Mouse (Mus musculus): ENCODE data around the gene Asic2. TPM values are rescaled to one million over a fixed set of nuclear protein-coding genes. Genes with fewer than 3 reads are reported as not detected.

Gene Asic2
- polyA plus RNA-seq, 1 experiment, result 0.75 TPM

DNA sequence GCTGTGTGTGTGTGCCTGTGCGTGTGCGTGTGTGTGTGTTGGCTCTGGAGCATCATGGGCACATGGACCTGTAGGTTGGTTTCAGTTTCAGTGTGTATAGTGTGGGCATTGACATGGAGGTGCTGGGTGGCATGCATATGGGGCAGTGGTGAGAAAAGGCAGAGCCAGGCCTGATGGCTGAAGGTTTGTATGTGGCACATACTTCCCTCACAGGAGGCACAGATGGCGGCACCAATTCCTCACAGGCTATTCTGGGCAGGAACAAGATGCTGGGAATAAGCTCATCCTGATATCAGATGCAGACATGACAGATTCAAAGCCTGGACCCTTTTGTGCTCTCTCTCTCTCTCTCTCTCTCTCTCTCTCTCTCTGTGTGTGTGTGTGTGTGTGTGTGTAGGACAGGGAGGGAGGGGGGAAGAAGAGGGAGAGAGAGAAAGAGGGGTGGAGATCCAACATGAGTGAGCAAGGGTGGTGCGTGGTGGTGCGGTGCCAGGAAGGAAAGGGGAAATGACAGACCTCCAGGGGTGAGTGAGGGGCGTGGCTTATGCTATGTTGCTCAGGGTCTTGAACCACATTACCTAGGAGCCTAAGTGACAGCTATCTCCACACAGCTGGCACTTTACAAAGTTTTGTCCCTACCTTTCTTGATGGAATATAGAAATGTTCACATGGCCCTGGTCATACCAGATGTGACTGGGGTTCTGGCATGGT is 1083.6 kb downstream of the Asic2 start:
- 91% methylated on average over 6 of the region's 6 CpGs for WGBS
- no peak for DNase-seq
- H3K27ac ChIP-seq (ENCODE audit: insufficient read depth, low read depth, low read length), result no peak overlapping the region
- H3K36me3 ChIP-seq (ENCODE audit: control insufficient read depth, insufficient read depth, low read length), result no peaks in the 10 kb centered on the region
- no peaks in the 10 kb centered on the region for H3K4me1 ChIP-seq (ENCODE audit: control insufficient read depth, insufficient read depth, low read length)
- H3K27me3 ChIP-seq (replicated peaks; ENCODE audit: control insufficient read depth, insufficient read depth, low read length), result no peaks in the 10 kb centered on the region
- TF ChIP-seq CTCF (conservative IDR thresholded peaks at IDR 0.05; ENCODE audit: insufficient read depth, insufficient read length, low read depth, low read length), result no peak
- TF ChIP-seq POLR2A (IDR thresholded peaks at IDR 0.05; ENCODE audit: low read depth, low read length), result no peak
- H3K4me3 ChIP-seq (ENCODE audit: insufficient read depth, low read depth, low read length), result no peak overlapping the region

- no peaks in the 10 kb centered on the region for H3K4me1 ChIP-seq (ENCODE audit: control insufficient read depth, insufficient read depth, low read length)
- WGBS, result 73% methylated on average over 7 of the region's 7 CpGs
- peak; percentile 7 for DNase-seq
- H3K4me3 ChIP-seq (ENCODE audit: insufficient read depth, low read depth, low read length), result no peak overlapping the region
- H3K27me3 ChIP-seq (replicated peaks; ENCODE audit: control insufficient read depth, insufficient read depth, low read length), result no peaks in the 10 kb centered on the region
- no peak for TF ChIP-seq CTCF (conservative IDR thresholded peaks at IDR 0.05; ENCODE audit: insufficient read depth, insufficient read length, low read depth, low read length)
- no peak for TF ChIP-seq POLR2A (IDR thresholded peaks at IDR 0.05; ENCODE audit: low read depth, low read length)
- no peaks in the 10 kb centered on the region for H3K36me3 ChIP-seq (ENCODE audit: control insufficient read depth, insufficient read depth, low read length)
- H3K27ac ChIP-seq (ENCODE audit: insufficient read depth, low read depth, low read length), result no peak overlapping the region
Observed at GRCm38 (mm10) chr11:80882229-80882810, 1085.9 kb downstream of the Asic2 start.

- no peak for DNase-seq
- 84% methylated on average over 2 of the region's 2 CpGs for WGBS
Observed at GRCm38 (mm10) chr11:80878026-80878425, 1090.2 kb downstream of the Asic2 start.

DNA sequence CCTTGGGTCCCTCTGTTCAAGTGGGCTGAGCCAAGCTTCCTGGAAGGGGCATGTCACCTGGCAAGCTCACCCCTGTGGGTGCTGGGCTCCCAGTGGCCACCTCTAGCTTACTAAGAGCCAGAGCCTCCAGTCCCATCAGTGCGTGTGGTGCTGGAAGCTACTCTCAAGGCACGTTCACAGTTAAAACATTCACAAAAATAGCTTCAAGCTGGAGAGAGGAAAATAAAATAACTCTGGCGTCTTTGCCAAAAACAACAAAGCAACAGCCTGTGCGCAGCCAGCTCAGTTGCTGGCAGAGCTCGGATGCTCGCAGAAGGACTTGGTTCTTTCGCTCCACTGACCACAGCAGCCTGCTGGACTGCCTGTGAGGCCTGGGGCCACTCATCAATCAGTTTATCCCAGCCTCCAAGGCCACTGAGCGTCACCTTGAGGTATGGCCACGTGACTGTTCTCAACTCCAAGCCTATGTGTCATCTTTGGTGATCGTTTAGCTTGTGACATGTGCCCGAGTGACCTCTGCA is 1091.1 kb downstream of the Asic2 start:
- WGBS, result 9% methylated on average over 11 of the region's 11 CpGs

More at GRCm38 (mm10) chr11:80878026-80878425, 1090.2 kb downstream of the Asic2 start:
- TF ChIP-seq POLR2A (IDR thresholded peaks at IDR 0.05; ENCODE audit: low read depth, low read length) (no peak), CTCF (conservative IDR thresholded peaks at IDR 0.05; ENCODE audit: insufficient read depth, insufficient read length, low read depth, low read length) (no peak)
- H3K4me1 ChIP-seq (ENCODE audit: control insufficient read depth, insufficient read depth, low read length), result peaks cover 6% of the 10 kb centered on the region; the same call in 1 of the 2 replicates
- no peak overlapping the region for H3K4me3 ChIP-seq (ENCODE audit: insufficient read depth, low read depth, low read length)
- no peaks in the 10 kb centered on the region for H3K36me3 ChIP-seq (ENCODE audit: control insufficient read depth, insufficient read depth, low read length)
- H3K27ac ChIP-seq (ENCODE audit: insufficient read depth, low read depth, low read length), result no peak overlapping the region
- no peaks in the 10 kb centered on the region for H3K27me3 ChIP-seq (replicated peaks; ENCODE audit: control insufficient read depth, insufficient read depth, low read length)

DNA sequence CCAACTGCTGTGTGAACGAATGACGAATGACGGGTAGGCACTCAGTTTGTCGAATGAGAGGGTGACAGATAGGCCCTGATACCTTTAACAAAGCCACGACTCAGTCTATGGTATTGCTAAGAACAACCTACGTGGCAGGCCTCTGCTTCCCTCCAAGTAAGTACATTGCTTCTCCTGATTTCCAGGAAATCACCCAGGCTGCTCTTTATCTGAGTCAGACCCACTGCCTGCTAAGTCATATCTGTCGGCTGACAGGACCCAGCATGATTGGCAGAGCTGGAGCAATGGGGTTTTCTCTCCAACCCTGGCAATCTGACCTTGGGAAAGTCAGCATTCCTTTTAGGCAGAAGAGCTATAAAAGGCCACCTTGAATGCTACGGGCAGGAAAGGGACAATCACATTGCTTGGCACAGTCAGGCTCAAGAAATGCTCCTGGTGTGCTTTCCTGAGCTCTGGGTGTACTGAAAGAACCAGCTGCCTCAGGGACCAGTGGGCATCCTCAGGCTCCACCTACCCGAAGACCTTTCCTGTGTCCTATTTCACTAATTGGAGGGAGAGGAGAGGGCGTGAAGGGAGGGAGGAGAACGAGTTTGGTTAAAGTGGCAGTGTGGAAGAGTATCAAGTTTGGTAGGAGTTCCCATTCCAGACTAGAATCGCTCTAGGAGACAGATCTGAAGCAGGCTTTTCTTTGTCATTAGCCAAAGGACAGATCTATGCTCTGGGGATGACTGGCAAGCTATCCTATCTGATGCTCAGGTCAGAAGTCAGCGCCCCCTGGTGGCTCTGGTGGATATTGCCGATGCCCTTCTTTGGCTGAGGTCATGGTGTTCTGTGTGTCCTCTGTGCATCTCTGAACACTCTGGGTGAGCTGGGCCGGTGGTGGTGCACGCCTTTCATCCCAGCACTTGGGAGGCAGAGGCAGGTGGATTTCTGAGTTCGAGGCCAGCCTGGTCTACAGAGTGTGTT is 1095.5 kb downstream of the Asic2 start:
- Histone ChIP-seq H3K36me3 (ENCODE audit: control insufficient read depth, insufficient read depth, low read length) (no peaks in the 10 kb centered on the region), H3K27me3 (replicated peaks; ENCODE audit: control insufficient read depth, insufficient read depth, low read length) (no peaks in the 10 kb centered on the region), H3K4me1 (ENCODE audit: control insufficient read depth, insufficient read depth, low read length) (peaks cover 6% of the 10 kb centered on the region; the same call in 1 of the 2 replicates), H3K27ac (ENCODE audit: insufficient read depth, low read depth, low read length) (no peak overlapping the region), H3K4me3 (ENCODE audit: insufficient read depth, low read depth, low read length) (no peak overlapping the region)
- DNase-seq, result peak; percentile 54
- TF ChIP-seq CTCF (conservative IDR thresholded peaks at IDR 0.05; ENCODE audit: insufficient read depth, insufficient read length, low read depth, low read length) (peak; percentile 70), POLR2A (IDR thresholded peaks at IDR 0.05; ENCODE audit: low read depth, low read length) (no peak)
- 64% methylated on average over 17 of the region's 17 CpGs for WGBS

More for the DNA sequence above, 1091.1 kb downstream of the Asic2 start:
- Histone ChIP-seq H3K27me3 (replicated peaks; ENCODE audit: control insufficient read depth, insufficient read depth, low read length) (no peaks in the 10 kb centered on the region), H3K4me3 (ENCODE audit: insufficient read depth, low read depth, low read length) (no peak overlapping the region), H3K4me1 (ENCODE audit: control insufficient read depth, insufficient read depth, low read length) (peaks cover 6% of the 10 kb centered on the region; the same call in 1 of the 2 replicates), H3K27ac (ENCODE audit: insufficient read depth, low read depth, low read length) (peak overlapping the region; percentile 78), H3K36me3 (ENCODE audit: control insufficient read depth, insufficient read depth, low read length) (no peaks in the 10 kb centered on the region)
- TF ChIP-seq CTCF (conservative IDR thresholded peaks at IDR 0.05; ENCODE audit: insufficient read depth, insufficient read length, low read depth, low read length) (no peak), POLR2A (IDR thresholded peaks at IDR 0.05; ENCODE audit: low read depth, low read length) (no peak)
- peak; percentile 91 for DNase-seq

- H3K36me3 ChIP-seq (ENCODE audit: control insufficient read depth, insufficient read depth, low read length), result no peaks in the 10 kb centered on the region
- DNase-seq, result no peak
- TF ChIP-seq CTCF (conservative IDR thresholded peaks at IDR 0.05; ENCODE audit: insufficient read depth, insufficient read length, low read depth, low read length), result no peak
- no peak for TF ChIP-seq POLR2A (IDR thresholded peaks at IDR 0.05; ENCODE audit: low read depth, low read length)
- no peak overlapping the region for H3K27ac ChIP-seq (ENCODE audit: insufficient read depth, low read depth, low read length)
- H3K27me3 ChIP-seq (replicated peaks; ENCODE audit: control insufficient read depth, insufficient read depth, low read length), result no peaks in the 10 kb centered on the region
- no peaks in the 10 kb centered on the region for H3K4me1 ChIP-seq (ENCODE audit: control insufficient read depth, insufficient read depth, low read length)
- H3K4me3 ChIP-seq (ENCODE audit: insufficient read depth, low read depth, low read length), result no peak overlapping the region
- WGBS, result 96% methylated on average over 1 of the region's 1 CpGs
Observed at GRCm38 (mm10) chr11:80868039-80868438, 1100.2 kb downstream of the Asic2 start.
